Mouse (Mus musculus) hindbrain, embryonic 10.5 days (tissue): ENCODE data around the gene Insyn1. TPM values are rescaled to one million over a fixed set of nuclear protein-coding genes. Genes with fewer than 3 reads are reported as not detected.

Source experiments
- DNase-seq: peaks from one replicate; pipeline ENCODE4 v3.0.0-alpha.2; 2017; ENCODE audit warnings: low spot score
- H3K27ac ChIP-seq: fragments of 300-500 bp; sonication (generic); 2 replicates; pipeline ENCODE4 v1.5.1; 2016; ENCODE audit warnings: mild to moderate bottlenecking, moderate library complexity
- H3K27me3 ChIP-seq: fragments of 300-500 bp; sonication (generic); 2 replicates; pipeline ENCODE4 v1.6.1; 2016; ENCODE audit warnings: mild to moderate bottlenecking; ENCODE audit not compliant: poor library complexity, insufficient read depth, severe bottlenecking
- H3K36me3 ChIP-seq: fragments of 300-500 bp; sonication (generic); 2 replicates; pipeline ENCODE4 v1.6.1; 2016; ENCODE audit warnings: mild to moderate bottlenecking, moderate library complexity
- H3K4me1 ChIP-seq: fragments of 300-500 bp; sonication (generic); replicated peaks from 2 replicates; pipeline ENCODE4 v1.6.1; 2016; ENCODE audit warnings: mild to moderate bottlenecking
- H3K4me3 ChIP-seq: fragments of 300-500 bp; sonication (generic); 2 replicates; pipeline ENCODE4 v1.5.1; 2016; ENCODE audit warnings: mild to moderate bottlenecking, moderate library complexity
- H3K9me3 ChIP-seq: fragments of 300-500 bp; sonication (generic); 2 replicates; pipeline ENCODE4 v1.6.1; 2016; ENCODE audit warnings: mild to moderate bottlenecking, moderate library complexity
- WGBS: fragments of 180-500 bp; shearing (Covaris S2); methylation state at CpG from one replicate; pipeline ENCODE4 v1.1.7; 2016; 5-methylcytosine and 5-hydroxymethylcytosine counted together
- polyA plus RNA-seq: library from polyadenylated mRNA; unstranded; fragments of >200 nt; fragmentation: Nextera tagmentation; extraction: Ambion mirVana; gene quantifications from 2 replicates; pipeline ENCODE4 v1.2.1, GENCODE M21; 2016

Insyn1 gene
- 1.1 and 2.1 TPM in 2 replicates for polyA plus RNA-seq

DNA sequence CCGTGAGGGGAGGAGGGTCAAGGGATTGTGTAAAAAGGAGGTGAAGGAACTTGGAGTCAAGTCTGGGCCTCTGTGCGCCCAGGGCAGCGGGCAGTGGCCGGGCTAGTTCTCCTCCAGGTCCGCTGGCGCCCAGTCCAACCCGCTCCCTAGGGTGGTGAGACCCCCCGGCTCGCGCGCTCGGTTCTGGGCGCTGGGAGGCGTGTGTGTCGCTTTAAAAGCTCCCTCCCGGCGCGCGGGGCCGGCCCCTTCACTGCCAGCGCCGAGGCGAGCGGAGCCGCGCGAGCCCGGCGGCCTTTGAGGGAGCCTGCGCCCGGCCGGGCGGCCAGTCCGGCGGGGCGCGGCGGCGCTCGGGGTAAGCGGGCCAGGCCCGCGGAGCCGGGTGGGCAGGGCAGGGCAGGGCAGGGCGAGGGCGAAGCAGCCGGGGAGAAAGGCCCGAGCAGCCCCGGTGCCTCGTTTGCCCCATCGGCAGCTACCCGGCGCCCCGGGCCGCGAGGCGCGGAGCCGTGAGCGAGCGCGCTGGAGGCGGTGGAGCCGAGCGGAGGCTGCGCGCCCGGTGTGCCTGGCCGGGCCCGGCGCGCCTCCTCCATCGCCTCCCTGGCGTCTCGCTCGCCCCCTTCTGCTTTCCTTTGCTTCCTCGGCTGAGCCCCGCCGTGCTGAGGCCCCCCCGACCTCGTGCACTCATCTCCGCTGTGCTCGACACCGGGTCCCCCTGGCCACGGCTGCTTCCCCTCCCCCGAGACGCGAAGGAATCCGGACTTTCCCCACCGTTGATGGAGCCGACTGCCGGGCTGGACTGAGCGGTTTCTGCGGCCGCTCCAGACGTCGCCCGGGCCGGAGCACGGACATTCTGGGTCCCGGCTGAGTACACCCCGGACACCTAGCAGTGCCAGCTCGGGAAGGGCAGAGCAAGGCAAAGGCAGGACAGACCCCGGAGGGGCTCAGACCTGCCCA is at the start of gene Insyn1:
Gene Insyn1, plus strand, starts transcription at position 753 of the 951 bp plus-strand sequence.
- Histone ChIP-seq H3K4me1 (peaks cover 35% of the 10 kb centered on the region), H3K4me3 (peak within 1 kb of the TSS; percentile 77)

DNA sequence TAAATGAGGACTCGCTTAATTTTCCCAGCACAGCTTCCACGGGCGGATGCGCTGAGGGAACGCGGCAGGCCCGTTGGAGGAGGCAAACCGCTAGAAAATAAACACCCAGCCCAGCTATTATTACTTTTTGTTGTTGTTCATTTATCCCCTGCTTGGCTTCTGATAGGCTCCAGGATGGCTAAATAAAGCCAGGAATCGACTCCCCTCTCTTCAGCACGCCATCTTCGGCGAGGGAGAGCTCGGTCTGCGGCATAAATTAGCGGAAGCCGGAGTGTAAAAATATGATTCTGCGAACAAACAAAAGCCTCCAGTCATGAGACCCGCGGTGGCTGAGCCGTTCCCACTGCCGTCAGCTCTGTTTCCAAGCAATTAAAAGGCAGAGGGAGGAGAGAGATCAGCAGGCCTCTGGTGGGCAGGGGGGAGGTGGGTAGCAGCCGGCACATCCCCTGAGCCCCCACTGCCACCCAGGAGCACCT is 49.4 kb upstream of the Insyn1 start:
- Histone ChIP-seq H3K27ac (peak overlapping the region; percentile 59), H3K36me3 (no peaks in the 10 kb centered on the region), H3K4me3 (no peak overlapping the region), H3K4me1 (peaks cover 49% of the 10 kb centered on the region), H3K27me3 (peaks cover 3% of the 10 kb centered on the region; the same call in 1 of the 2 replicates), H3K9me3 (no peaks in the 10 kb centered on the region)
- 79% methylated on average over 22 of the region's 22 CpGs for WGBS
- DNase-seq: no peak

More for the DNA sequence above, at the start of gene Insyn1:
- Histone ChIP-seq H3K36me3 (no peaks in the 10 kb centered on the region), H3K27me3 (peaks cover 79% of the 10 kb centered on the region), H3K27ac (peak within 1 kb of the TSS; percentile 88), H3K9me3 (no peaks in the 10 kb centered on the region)
- peak; percentile 73 for DNase-seq
- under 1% methylated on average over 99 of the region's 104 CpGs for WGBS

DNA sequence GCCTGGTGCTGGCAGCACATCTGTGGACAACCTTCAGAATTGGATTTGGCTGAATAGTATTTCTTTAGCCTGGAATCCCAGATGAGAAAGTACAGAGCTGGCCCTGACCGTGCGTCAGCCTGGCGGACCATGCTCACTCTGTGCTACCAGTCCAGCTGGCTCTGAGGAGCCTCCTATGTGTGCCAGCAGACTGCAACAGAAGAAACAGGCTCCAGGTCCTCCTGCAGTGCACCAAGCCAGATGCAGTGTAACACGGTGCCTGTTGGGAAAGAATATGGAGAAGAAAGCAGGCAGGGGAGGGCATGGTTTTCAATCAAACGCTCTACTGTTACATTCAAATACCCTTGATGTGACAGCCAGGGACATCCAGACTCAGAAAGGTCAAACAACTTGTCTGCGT is 48.3 kb upstream of the Insyn1 start:
- DNase-seq: no peak
- 72% methylated on average over 6 of the region's 6 CpGs for WGBS

DNA sequence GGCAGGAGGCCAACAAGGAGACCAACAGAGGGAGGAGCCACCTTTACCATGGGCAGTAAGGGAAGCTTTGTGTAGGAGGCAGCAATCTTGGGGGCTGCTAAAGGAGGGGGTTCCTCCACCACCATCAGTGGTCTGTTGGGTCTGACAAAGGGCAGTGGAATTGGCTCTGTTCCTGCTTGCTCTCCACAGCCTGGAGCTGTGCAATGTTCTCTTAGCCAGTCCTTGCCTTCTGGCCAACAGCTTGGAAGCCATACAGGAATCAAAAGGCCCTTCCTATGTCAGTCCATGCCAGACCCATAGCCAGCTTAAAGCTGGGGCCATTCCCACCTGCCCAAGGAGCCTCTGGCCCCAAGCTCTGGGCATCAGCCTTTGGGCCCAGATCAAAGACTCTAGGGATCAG is 47.8 kb upstream of the Insyn1 start:
- peaks cover 3% of the 10 kb centered on the region; the same call in 1 of the 2 replicates for H3K27me3 ChIP-seq
- no peaks in the 10 kb centered on the region for H3K36me3 ChIP-seq
- peaks cover 59% of the 10 kb centered on the region for H3K4me1 ChIP-seq
- H3K9me3 ChIP-seq: no peaks in the 10 kb centered on the region
- H3K4me3 ChIP-seq: no peak overlapping the region
- peak overlapping the region; percentile 0; the same call in 1 of the 2 replicates for H3K27ac ChIP-seq
- DNase-seq: no peak

More for the DNA sequence above, 48.3 kb upstream of the Insyn1 start:
- Histone ChIP-seq H3K4me1 (peaks cover 57% of the 10 kb centered on the region), H3K9me3 (no peaks in the 10 kb centered on the region), H3K27me3 (peaks cover 3% of the 10 kb centered on the region; the same call in 1 of the 2 replicates), H3K36me3 (no peaks in the 10 kb centered on the region), H3K4me3 (no peak overlapping the region), H3K27ac (peak overlapping the region; percentile 53; the same call in 1 of the 2 replicates)

DNA sequence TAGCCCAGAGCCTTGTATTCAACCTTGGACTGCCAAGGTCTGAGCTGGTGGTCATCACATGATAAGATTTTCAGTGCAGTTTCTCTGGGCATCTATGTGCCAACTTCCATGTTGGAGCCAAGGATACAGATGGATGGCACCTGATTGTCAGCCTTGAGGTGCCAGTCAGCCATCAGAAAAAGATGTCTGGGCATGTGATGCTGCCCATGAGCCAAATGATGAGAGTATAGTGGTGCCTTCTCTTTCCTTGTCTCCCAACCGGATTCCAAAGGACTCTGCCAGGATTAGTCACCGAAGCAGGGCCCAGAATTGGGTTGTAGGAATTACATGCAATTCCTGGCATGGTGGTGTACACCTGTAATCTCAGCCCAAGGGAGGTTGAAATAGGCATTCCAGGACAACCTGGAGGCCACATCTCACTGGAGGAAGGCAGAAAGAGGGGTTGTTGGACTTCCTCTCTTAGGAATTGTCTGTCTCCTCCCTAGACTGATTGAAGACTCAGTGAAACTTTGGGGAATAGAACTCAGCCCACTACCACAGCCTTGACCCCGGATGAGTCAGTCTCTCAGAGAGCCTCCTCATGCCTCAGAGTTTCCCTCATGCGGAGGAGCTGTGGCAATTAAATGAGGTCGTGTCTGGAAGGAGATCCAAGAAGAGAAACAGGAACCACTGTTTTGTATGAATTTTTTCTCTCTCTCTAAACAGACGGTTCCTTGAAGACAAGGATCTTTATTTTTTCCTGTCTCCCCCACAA is 46.9 kb upstream of the Insyn1 start:
- Histone ChIP-seq H3K36me3 (no peaks in the 10 kb centered on the region), H3K27me3 (peaks cover 3% of the 10 kb centered on the region; the same call in 1 of the 2 replicates), H3K27ac (no peak overlapping the region), H3K4me3 (no peak overlapping the region), H3K4me1 (peaks cover 55% of the 10 kb centered on the region), H3K9me3 (no peaks in the 10 kb centered on the region)
- no peak for DNase-seq
- 81% methylated on average over 6 of the region's 6 CpGs for WGBS

DNA sequence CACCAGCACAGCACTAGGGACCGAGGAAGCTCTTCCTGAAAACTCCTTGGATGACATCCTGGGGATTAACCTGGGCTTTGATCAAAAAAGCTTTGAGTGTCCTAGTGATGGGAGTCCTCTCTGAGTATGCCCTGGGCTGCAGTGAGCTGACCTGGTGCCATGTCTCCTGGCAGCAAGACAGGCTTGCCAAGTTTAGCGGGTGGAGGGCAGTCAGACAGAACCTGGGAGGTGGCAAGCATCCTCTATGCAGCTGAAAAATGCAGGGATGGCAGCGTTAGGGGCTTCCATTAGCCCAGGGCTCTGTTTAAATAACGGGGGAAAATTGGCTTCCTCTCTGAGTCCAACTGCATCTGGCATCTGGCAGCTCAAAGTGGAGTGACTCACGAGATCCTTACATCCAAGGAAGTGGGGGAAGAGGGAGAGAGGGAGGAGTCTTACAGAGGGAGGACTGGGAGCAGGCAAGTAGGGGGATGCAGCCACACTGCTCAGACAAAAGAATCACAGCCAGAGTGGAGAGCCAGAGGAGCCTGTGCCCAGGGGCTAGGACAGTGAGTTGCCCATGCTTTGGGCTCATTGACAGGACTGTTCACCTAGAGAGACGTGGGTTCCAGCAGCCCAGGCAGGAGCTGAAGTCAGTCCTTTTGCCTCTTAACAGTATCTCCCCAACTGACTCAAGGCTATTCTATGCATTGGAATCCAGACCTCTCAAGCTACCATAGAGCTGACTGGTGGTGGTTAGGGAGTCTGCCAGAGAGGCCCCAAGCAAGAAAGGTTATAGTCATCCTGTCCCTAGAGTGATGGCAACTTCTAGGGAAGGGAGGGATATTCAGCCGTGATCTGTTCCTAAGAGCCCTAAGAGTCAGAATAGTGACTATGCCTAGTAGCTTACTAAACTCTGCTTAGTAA is 46.0 kb upstream of the Insyn1 start:
- H3K27ac ChIP-seq: peak overlapping the region; percentile 36; the same call in 1 of the 2 replicates
- no peak overlapping the region for H3K4me3 ChIP-seq
- WGBS: 58% methylated on average over 7 of the region's 7 CpGs

DNA sequence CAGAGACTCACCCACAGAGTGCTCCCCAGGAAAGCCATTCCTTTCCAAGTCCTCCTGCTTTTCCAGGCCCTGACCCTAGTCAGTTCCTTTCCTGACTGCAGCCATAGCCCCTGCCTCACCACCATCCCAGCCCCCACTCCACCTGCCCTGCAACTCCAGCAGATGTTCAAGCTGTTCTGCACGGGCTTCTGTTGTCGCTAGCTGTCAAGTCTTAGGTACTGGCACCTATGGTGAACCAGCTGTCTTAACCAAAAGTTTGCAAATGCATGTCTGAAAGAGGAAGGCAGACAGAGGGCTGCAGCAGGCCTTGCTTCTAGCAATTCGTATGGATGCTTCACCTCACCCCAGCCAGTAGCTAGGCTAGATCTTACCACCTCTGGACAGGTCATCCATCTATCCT is 45.3 kb upstream of the Insyn1 start:
- peaks cover 59% of the 10 kb centered on the region for H3K4me1 ChIP-seq
- DNase-seq: no peak

More for the DNA sequence above, 46.0 kb upstream of the Insyn1 start:
- Histone ChIP-seq H3K9me3 (no peaks in the 10 kb centered on the region), H3K27me3 (peaks cover 3% of the 10 kb centered on the region; the same call in 1 of the 2 replicates), H3K36me3 (no peaks in the 10 kb centered on the region), H3K4me1 (peaks cover 63% of the 10 kb centered on the region)
- no peak for DNase-seq

DNA sequence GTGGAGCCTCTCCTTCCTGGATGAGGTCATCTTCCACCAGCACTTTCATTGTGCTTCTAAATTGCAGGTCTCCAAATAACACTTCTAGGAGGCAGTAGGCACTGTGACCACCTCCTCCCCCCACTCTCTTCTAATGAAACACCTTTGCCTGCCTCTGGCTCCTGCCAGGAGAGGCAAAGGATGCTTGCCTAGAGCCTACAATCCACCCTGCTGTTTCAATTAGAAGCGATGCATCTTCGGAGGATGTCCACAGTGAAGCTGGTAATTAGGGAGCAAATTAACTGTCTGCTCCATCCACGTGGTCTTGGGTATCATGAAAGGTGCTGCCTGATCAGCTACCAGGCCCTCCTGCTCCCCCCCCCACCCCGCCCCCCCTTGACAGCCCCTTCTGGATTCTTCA is 41.6 kb upstream of the Insyn1 start:
- DNase-seq: no peak
- Histone ChIP-seq H3K36me3 (no peaks in the 10 kb centered on the region), H3K27ac (no peak overlapping the region), H3K4me1 (peaks cover 51% of the 10 kb centered on the region), H3K9me3 (no peaks in the 10 kb centered on the region), H3K27me3 (no peaks in the 10 kb centered on the region), H3K4me3 (no peak overlapping the region)
- 58% methylated on average over 4 of the region's 4 CpGs for WGBS

More for the DNA sequence above, 45.3 kb upstream of the Insyn1 start:
- Histone ChIP-seq H3K27me3 (no peaks in the 10 kb centered on the region), H3K4me3 (no peak overlapping the region), H3K36me3 (no peaks in the 10 kb centered on the region), H3K27ac (no peak overlapping the region), H3K9me3 (no peaks in the 10 kb centered on the region)
- WGBS: 74% methylated on average over 3 of the region's 3 CpGs

DNA sequence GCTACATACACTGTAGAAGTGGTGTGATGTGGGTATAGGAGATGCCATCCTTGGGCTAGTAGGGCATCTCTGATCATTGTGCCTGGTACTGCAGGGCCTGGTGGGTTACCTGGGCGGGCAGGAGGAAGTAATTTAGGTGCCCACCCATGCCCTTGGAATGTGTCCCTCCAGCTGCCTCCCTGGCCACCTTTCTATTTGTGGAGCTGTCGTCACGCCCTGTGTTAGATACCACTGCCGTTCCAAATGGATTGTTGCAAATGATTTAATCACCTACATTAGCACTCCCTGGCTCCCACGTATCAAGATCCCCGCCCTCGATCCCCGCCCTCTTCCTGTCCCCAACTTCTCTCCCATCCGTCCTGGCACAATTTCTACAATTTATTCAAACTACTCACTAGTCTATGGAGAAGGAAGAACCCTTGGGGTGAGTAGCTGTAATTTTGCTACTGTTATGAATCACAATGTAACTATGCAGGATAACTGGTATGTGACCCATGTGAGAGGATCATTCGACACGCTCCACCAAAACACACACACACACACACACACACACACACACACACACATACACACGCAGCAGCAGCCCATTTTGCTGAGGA is 40.3 kb upstream of the Insyn1 start:
- H3K27ac ChIP-seq: no peak overlapping the region
- H3K27me3 ChIP-seq: no peaks in the 10 kb centered on the region
- no peaks in the 10 kb centered on the region for H3K36me3 ChIP-seq
- WGBS: 83% methylated on average over 12 of the region's 12 CpGs
- no peak for DNase-seq
- no peaks in the 10 kb centered on the region for H3K9me3 ChIP-seq
- no peak overlapping the region for H3K4me3 ChIP-seq
- H3K4me1 ChIP-seq: peaks cover 45% of the 10 kb centered on the region

DNA sequence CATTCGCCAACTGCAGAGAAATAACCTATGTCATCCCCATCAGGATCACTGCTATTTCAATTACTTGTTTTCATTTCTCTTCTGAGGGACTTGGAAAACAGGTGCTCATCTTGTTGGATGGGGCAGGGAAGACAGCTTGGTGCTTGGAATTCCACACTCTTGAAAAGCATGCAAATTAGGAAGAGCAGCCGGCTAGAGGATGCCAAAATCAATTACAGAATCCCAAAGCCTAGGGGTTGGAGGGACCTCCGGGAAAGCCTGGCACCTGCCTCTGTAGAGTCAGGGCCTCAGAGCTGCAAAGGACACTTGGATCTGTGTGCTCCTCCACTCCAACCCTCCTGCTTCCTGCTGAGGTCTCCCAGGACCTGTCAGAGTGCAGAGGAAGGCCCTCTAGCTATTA is 38.9 kb upstream of the Insyn1 start:
- peaks cover 30% of the 10 kb centered on the region for H3K4me1 ChIP-seq
- 42% methylated on average over 3 of the region's 3 CpGs for WGBS
- no peaks in the 10 kb centered on the region for H3K27me3 ChIP-seq
- H3K4me3 ChIP-seq: no peak overlapping the region
- H3K9me3 ChIP-seq: no peaks in the 10 kb centered on the region
- no peak overlapping the region for H3K27ac ChIP-seq
- no peaks in the 10 kb centered on the region for H3K36me3 ChIP-seq
- DNase-seq: no peak

DNA sequence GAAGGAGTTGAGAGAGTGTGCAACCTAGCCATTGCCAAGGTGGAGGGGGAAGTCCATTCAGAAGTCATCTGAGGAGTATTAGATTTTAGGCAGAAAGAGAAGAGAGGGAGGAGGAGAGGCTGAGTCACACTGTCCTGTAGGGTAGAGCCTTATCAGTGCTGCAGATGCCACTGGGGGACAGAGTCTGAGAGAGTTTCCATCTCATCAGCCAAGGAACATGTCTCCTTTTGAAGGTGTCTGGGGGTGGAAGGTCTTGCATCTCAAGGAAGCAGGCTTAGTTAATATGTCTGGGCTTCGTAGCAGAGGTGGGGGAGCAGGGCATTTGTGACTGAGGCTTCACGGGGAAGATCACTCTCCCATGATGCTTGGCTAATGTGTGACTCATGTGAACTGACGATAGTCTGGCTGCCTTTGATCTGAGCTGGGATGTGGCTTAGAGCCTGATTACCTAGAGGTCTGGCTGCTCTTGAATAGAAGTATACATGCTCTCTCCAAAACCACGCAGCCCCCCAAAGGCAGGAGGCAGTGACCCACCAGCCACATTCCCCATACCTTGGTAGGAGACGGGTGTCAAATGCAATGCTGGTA is 34.5 kb upstream of the Insyn1 start:
- H3K36me3 ChIP-seq: no peaks in the 10 kb centered on the region
- H3K27ac ChIP-seq: no peak overlapping the region
- no peak for DNase-seq
- 90% methylated on average over 5 of the region's 5 CpGs for WGBS
- H3K4me1 ChIP-seq: peaks cover 40% of the 10 kb centered on the region
- no peaks in the 10 kb centered on the region for H3K9me3 ChIP-seq
- H3K27me3 ChIP-seq: peaks cover 7% of the 10 kb centered on the region; the same call in 1 of the 2 replicates
- no peak overlapping the region for H3K4me3 ChIP-seq
